Mouse (Mus musculus) kidney, adult 2 months (tissue): ENCODE measurements around the gene Mansc4. TPM values are rescaled to one million over a fixed set of nuclear protein-coding genes. Genes with fewer than 3 reads are reported as not detected.

ENCODE experiments used
- DNase-seq: peaks from one replicate; pipeline ENCODE4 v3.0.0; 2021
- H3K27ac ChIP-seq: fragments of 200-500 bp; 2 replicates; pipeline ENCODE4 v1.5.1; 2012; ENCODE audit warnings: low read depth, low read length, control low read depth, inconsistent platforms; ENCODE audit not compliant: insufficient read depth
- H3K27me3 ChIP-seq: fragments of 200-500 bp; replicated peaks from 2 replicates; pipeline ENCODE4 v1.6.1; 2012; ENCODE audit warnings: mild to moderate bottlenecking, moderate library complexity, low read length, inconsistent platforms; ENCODE audit not compliant: control insufficient read depth, insufficient read depth
- H3K36me3 ChIP-seq: fragments of 200-500 bp; 2 replicates; pipeline ENCODE4 v1.6.1; 2012; ENCODE audit warnings: mild to moderate bottlenecking, moderate library complexity, low read length, inconsistent platforms; ENCODE audit not compliant: control insufficient read depth, insufficient read depth
- H3K4me1 ChIP-seq: fragments of 200-500 bp; 2 replicates; pipeline ENCODE4 v1.6.1; 2011; ENCODE audit warnings: low read length; ENCODE audit not compliant: control insufficient read depth, insufficient read depth
- H3K4me3 ChIP-seq: fragments of 200-500 bp; 2 replicates; pipeline ENCODE4 v1.5.1; 2011; ENCODE audit warnings: mild to moderate bottlenecking, low read depth, low read length, control low read depth; ENCODE audit not compliant: insufficient read depth
- CTCF ChIP-seq: fragments of 200-500 bp; conservative IDR thresholded peaks from 2 replicates; pipeline ENCODE4 v1.5.1; 2011; ENCODE audit warnings: low read depth, mild to moderate bottlenecking, control low read depth, low read length, moderate library complexity, mixed read lengths; ENCODE audit not compliant: insufficient read depth, insufficient read length
- POLR2A ChIP-seq: fragments of 200-500 bp; IDR thresholded peaks from one replicate; pipeline ENCODE4 v1.6.1; 2011; ENCODE audit warnings: low read depth, low read length, control low read depth
- WGBS: fragments of 180-500 bp; shearing (Covaris S2); methylation state at CpG from one replicate; pipeline ENCODE4 v1.1.7; 2018; 5-methylcytosine and 5-hydroxymethylcytosine counted together
- polyA plus RNA-seq: library from polyadenylated mRNA; depleted of rRNA; stranded (reverse); fragments of >200 nt; gene quantifications from 2 replicates; pipeline ENCODE4 v1.2.3, GENCODE M21; 2012

Mansc4 gene
- polyA plus RNA-seq, 1 experiment = 15.6 TPM

DNA sequence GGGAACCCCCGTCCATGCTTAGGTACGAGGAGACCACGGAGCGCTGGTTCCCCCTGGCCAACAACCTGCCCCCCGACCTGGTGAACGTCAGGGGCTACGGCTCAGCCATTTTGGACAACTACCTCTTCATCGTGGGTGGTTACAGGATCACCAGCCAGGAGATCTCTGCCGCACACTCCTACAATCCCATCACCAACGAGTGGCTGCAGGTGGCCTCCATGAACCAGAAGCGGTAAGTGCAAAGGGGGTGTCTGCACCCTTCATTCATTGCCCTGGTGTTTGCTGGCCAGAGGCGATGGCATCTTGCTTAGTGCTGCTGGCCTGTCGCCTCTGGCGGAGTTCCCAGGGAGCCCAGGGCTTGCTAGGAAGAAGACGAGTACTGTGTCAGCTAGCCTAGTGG, 5.3 kb upstream of the Mansc4 start:
- peak; percentile 69 for DNase-seq
- H3K4me1 ChIP-seq = peaks cover 6% of the 10 kb centered on the region; the same call in 1 of the 2 replicates
- peak overlapping the region; percentile 67 for H3K4me3 ChIP-seq
- TF ChIP-seq CTCF = no peak
- TF ChIP-seq POLR2A = no peak
- no peaks in the 10 kb centered on the region for H3K27me3 ChIP-seq
- no peaks in the 10 kb centered on the region for H3K36me3 ChIP-seq
- 4% methylated on average over 15 of the region's 15 CpGs for WGBS
- H3K27ac ChIP-seq = peak overlapping the region; percentile 84; the same call in 1 of the 2 replicates

DNA sequence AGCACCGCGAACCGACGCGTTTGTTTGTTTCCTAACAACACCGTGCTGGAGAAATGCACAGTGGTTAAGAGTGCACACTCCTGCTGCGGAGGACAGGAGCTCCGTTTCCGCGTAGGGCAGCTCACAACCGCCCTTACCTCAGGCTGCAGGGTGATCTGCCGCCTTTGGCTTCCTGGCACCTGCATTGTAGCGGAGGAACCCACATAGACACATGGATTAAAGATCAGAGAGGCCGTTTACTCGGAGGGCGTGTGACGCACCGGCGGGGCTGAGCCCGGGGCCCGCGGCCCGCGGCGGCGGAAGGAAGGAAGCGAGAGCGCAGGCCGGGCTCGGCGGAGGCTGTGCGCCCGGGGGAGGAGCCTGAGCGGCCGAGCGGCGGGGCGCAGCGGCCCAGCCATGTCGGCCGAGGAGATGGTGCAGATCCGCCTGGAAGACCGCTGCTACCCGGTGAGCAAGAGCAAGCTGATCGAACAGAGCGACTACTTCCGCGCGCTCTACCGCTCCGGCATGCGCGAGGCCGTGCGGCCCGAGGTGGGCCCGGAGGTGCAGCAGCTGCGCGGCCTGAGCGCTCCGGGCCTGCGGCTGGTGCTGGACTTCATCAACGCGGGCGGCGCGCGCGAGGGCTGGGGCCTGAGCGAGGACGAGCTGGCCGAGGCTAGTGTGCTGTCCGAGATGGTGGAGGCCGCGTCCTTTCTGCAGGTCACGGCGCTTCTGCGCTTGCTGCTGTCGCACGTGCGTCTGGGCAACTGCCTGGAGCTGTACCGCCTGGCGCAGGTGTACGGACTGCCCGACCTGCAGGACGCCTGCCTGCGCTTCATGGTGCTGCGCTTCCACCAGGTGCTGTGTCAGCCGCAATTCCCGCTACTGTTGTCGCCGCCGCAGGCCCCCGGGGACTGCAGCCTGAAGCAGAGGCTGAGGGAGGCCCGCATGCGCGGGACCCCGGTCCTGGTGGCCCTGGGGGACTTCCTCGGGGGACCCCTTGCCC, 4.6 kb upstream of the Mansc4 start, which contains the start of gene Klhl42:
TSS of gene Klhl42 (plus strand) at position 244 of the 985 bp plus-strand sequence.
- TF ChIP-seq CTCF = no peak
- peak; percentile 49 for TF ChIP-seq POLR2A
- peak within 1 kb of the TSS; percentile 84 for H3K27ac ChIP-seq
- peaks cover 6% of the 10 kb centered on the region; the same call in 1 of the 2 replicates for H3K4me1 ChIP-seq
- under 1% methylated on average over 97 of the region's 99 CpGs for WGBS
- no peaks in the 10 kb centered on the region for H3K36me3 ChIP-seq
- peak; percentile 84 for DNase-seq
- H3K27me3 ChIP-seq = no peaks in the 10 kb centered on the region
- H3K4me3 ChIP-seq = peak within 1 kb of the TSS; percentile 67

- TF ChIP-seq CTCF = no peak
- TF ChIP-seq POLR2A = no peak
- 95% methylated on average over 5 of the region's 5 CpGs for WGBS
- Histone ChIP-seq H3K4me1 (peaks cover 6% of the 10 kb centered on the region; the same call in 1 of the 2 replicates), H3K36me3 (no peaks in the 10 kb centered on the region), H3K4me3 (no peak overlapping the region), H3K27me3 (no peaks in the 10 kb centered on the region), H3K27ac (no peak overlapping the region)
- DNase-seq = no peak
These were observed 3.4 kb upstream of the Mansc4 start for GRCm38 (mm10) chr6:147090191-147090590.

GRCm38 (mm10) chr6:147088517-147088916, 1.7 kb upstream of the Mansc4 start:
- Histone ChIP-seq H3K27me3 (no peaks in the 10 kb centered on the region), H3K4me3 (no peak overlapping the region), H3K36me3 (no peaks in the 10 kb centered on the region), H3K4me1 (0 out of 2 replicates have a peak, but pooled peaks cover 3% of the 10 kb centered on the region), H3K27ac (peak overlapping the region; percentile 81; the same call in 1 of the 2 replicates)
- WGBS = 75% methylated on average over 3 of the region's 3 CpGs
- no peak for DNase-seq
- no peak for TF ChIP-seq POLR2A
- no peak for TF ChIP-seq CTCF

DNA sequence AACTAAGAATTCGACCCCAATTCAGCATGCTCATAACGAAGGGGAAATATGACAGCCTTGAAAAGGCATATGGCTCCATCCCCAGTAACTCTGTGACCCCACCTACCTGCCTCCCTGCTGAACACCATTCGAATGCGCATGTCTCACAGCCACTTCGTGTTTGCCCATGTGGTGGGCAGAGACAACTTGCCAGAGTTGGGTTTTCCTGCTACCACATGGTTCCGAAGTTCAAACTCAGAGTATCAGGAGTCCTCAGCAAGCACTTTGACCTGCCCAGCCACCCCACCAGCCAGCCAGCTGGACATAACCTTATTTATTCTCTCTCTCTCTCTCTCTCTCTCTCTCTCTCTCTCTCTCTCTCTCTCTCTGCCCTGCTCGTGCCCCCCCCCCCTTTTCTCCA, 904 bp upstream of the Mansc4 start:
- no peaks in the 10 kb centered on the region for H3K27me3 ChIP-seq
- H3K36me3 ChIP-seq = no peaks in the 10 kb centered on the region
- peak overlapping the region; percentile 81 for H3K27ac ChIP-seq
- no peak overlapping the region for H3K4me3 ChIP-seq
- DNase-seq = peak; percentile 90
- 0 out of 2 replicates have a peak, but pooled peaks cover 3% of the 10 kb centered on the region for H3K4me1 ChIP-seq
- TF ChIP-seq CTCF (no peak), POLR2A (no peak)
- 41% methylated on average over 7 of the region's 7 CpGs for WGBS

- WGBS = 66% methylated on average over 7 of the region's 7 CpGs
- Histone ChIP-seq H3K27ac (no peak overlapping the region), H3K4me1 (0 out of 2 replicates have a peak, but pooled peaks cover 2% of the 10 kb centered on the region), H3K27me3 (no peaks in the 10 kb centered on the region), H3K36me3 (no peaks in the 10 kb centered on the region), H3K4me3 (no peak overlapping the region)
- TF ChIP-seq POLR2A = no peak
- DNase-seq = no peak
These were observed 1.3 kb downstream of the Mansc4 start for GRCm38 (mm10) chr6:147085398-147086040.

GRCm38 (mm10) chr6:147079919-147080318, 6.9 kb downstream of the Mansc4 start:
- no peak for DNase-seq
- TF ChIP-seq CTCF = no peak
- no peak for TF ChIP-seq POLR2A
- H3K4me3 ChIP-seq = no peak overlapping the region
- no peaks in the 10 kb centered on the region for H3K4me1 ChIP-seq
- no peaks in the 10 kb centered on the region for H3K27me3 ChIP-seq
- WGBS = 91% methylated on average over 10 of the region's 10 CpGs
- no peak overlapping the region for H3K27ac ChIP-seq
- H3K36me3 ChIP-seq = no peaks in the 10 kb centered on the region
